Mouse (Mus musculus): ENCODE measurements around the gene Casc1. TPM values are rescaled to one million over a fixed set of nuclear protein-coding genes. Genes with fewer than 3 reads are reported as not detected.
A peak's percentile ranks its signal among the peaks of the same experiment; 100 is the strongest.

Gene Casc1
- polyA plus RNA-seq, 2 experiments = 0.09 to 0.19 TPM

- 48% methylated on average over 4 of the region's 4 CpGs for WGBS (ENCODE audit: insufficient replicate concordance)
- H3K9me3 ChIP-seq (ENCODE audit: control insufficient read depth, low read length) = no peaks in the 10 kb centered on the region
- no peaks in the 10 kb centered on the region for H3K27me3 ChIP-seq (ENCODE audit: control insufficient read depth, insufficient read depth, low read length)
- H3K4me2 ChIP-seq (ENCODE audit: low read depth) = no peak overlapping the region
- no peaks in the 10 kb centered on the region for H3K36me3 ChIP-seq (replicated peaks; ENCODE audit: control insufficient read depth, insufficient read depth, low read depth)
- no peak overlapping the region for H3K27ac ChIP-seq
- no peaks in the 10 kb centered on the region for H3K4me1 ChIP-seq (replicated peaks; ENCODE audit: control insufficient read depth in 2 of 2, insufficient read depth in 2 of 2, low read length in 1 of 2)
- H3K4me3 ChIP-seq (ENCODE audit: insufficient read depth in 1 of 2, low read depth in 2 of 2, low read length in 2 of 2) = no peak overlapping the region
- ATAC-seq (ENCODE audit: insufficient read depth) (no peak), DNase-seq (ENCODE audit: low read depth in 3 of 3, low spot score in 3 of 3) (no peak)
- TF ChIP-seq CTCF (IDR thresholded peaks at IDR 0.05; ENCODE audit: low read depth) (0 out of 2 replicates have a peak, but pooled peaks have one; percentile 5), EP300 (IDR thresholded peaks at IDR 0.05; ENCODE audit: low read depth) (no peak)
- H3K9ac ChIP-seq (replicated peaks) = no peak overlapping the region
Observed at GRCm38 (mm10) chr6:145158619-145159018, 52.2 kb downstream of the Casc1 start.

GRCm38 (mm10) chr6:145149054-145149453 is 61.8 kb downstream of the Casc1 start:
- Histone ChIP-seq H3K36me3 (replicated peaks; ENCODE audit: control insufficient read depth, insufficient read depth, low read depth) (no peaks in the 10 kb centered on the region), H3K4me2 (ENCODE audit: low read depth) (no peak overlapping the region), H3K4me1 (replicated peaks; ENCODE audit: control insufficient read depth in 2 of 2, insufficient read depth in 2 of 2, low read length in 1 of 2) (no peaks in the 10 kb centered on the region), H3K9ac (replicated peaks) (no peak overlapping the region), H3K27ac (no peak overlapping the region), H3K9me3 (ENCODE audit: control insufficient read depth, low read length) (no peaks in the 10 kb centered on the region), H3K4me3 (ENCODE audit: insufficient read depth in 1 of 2, low read depth in 2 of 2, low read length in 2 of 2) (no peak overlapping the region), H3K27me3 (ENCODE audit: control insufficient read depth, insufficient read depth, low read length) (no peaks in the 10 kb centered on the region)
- ATAC-seq (ENCODE audit: insufficient read depth) (no peak), DNase-seq (ENCODE audit: low read depth in 3 of 3, low spot score in 3 of 3) (no peak)
- TF ChIP-seq CTCF (IDR thresholded peaks at IDR 0.05; ENCODE audit: low read depth) = no peak
- no peak for TF ChIP-seq EP300 (IDR thresholded peaks at IDR 0.05; ENCODE audit: low read depth)
- WGBS (ENCODE audit: insufficient replicate concordance) = 23% methylated on average over 9 of the region's 9 CpGs

- TF ChIP-seq EP300 (IDR thresholded peaks at IDR 0.05; ENCODE audit: low read depth) = no peak
- TF ChIP-seq CTCF (IDR thresholded peaks at IDR 0.05; ENCODE audit: low read depth) = no peak
- WGBS (ENCODE audit: insufficient replicate concordance) = 79% methylated on average over 16 of the region's 16 CpGs
- no peak overlapping the region for H3K9ac ChIP-seq (replicated peaks)
- H3K27me3 ChIP-seq (ENCODE audit: control insufficient read depth, insufficient read depth, low read length) = no peaks in the 10 kb centered on the region
- H3K4me3 ChIP-seq (ENCODE audit: insufficient read depth in 1 of 2, low read depth in 2 of 2, low read length in 2 of 2) = no peak overlapping the region
- no peaks in the 10 kb centered on the region for H3K9me3 ChIP-seq (ENCODE audit: control insufficient read depth, low read length)
- ATAC-seq (ENCODE audit: insufficient read depth) = no peak
- H3K4me2 ChIP-seq (ENCODE audit: low read depth) = no peak overlapping the region
- H3K4me1 ChIP-seq (replicated peaks; ENCODE audit: control insufficient read depth in 2 of 2, insufficient read depth in 2 of 2, low read length in 1 of 2) = no peaks in the 10 kb centered on the region
- no peak overlapping the region for H3K27ac ChIP-seq
- no peaks in the 10 kb centered on the region for H3K36me3 ChIP-seq (replicated peaks; ENCODE audit: control insufficient read depth, insufficient read depth, low read depth)
- no peak for DNase-seq (ENCODE audit: low read depth in 3 of 3, low spot score in 3 of 3)
Observed at GRCm38 (mm10) chr6:145147716-145148115, 63.1 kb downstream of the Casc1 start.

GRCm38 (mm10) chr6:145145173-145145572 is 65.6 kb downstream of the Casc1 start:
- Histone ChIP-seq H3K9ac (replicated peaks) (no peak overlapping the region), H3K9me3 (ENCODE audit: control insufficient read depth, low read length) (no peaks in the 10 kb centered on the region), H3K36me3 (replicated peaks; ENCODE audit: control insufficient read depth, insufficient read depth, low read depth) (no peaks in the 10 kb centered on the region), H3K4me2 (ENCODE audit: low read depth) (no peak overlapping the region), H3K27me3 (ENCODE audit: control insufficient read depth, insufficient read depth, low read length) (no peaks in the 10 kb centered on the region), H3K27ac (no peak overlapping the region), H3K4me1 (replicated peaks; ENCODE audit: control insufficient read depth in 2 of 2, insufficient read depth in 2 of 2, low read length in 1 of 2) (peaks cover 0 to 3% of the 10 kb centered on the region in 2 experiments; a peak in 1 of 4 replicates), H3K4me3 (ENCODE audit: insufficient read depth in 1 of 2, low read depth in 2 of 2, low read length in 2 of 2) (no peak overlapping the region)
- TF ChIP-seq EP300 (IDR thresholded peaks at IDR 0.05; ENCODE audit: low read depth) (no peak), CTCF (IDR thresholded peaks at IDR 0.05; ENCODE audit: low read depth) (no peak)
- no peak for DNase-seq (ENCODE audit: low read depth in 3 of 3, low spot score in 3 of 3)
- no peak for ATAC-seq (ENCODE audit: insufficient read depth)
- 69% methylated on average over 7 of the region's 7 CpGs for WGBS (ENCODE audit: insufficient replicate concordance)

GRCm38 (mm10) chr6:145141827-145142226 is 69.0 kb downstream of the Casc1 start:
- peaks cover 0 to 6% of the 10 kb centered on the region in 2 experiments; a peak in 1 of 4 replicates for H3K4me1 ChIP-seq (replicated peaks; ENCODE audit: control insufficient read depth in 2 of 2, insufficient read depth in 2 of 2, low read length in 1 of 2)

More at GRCm38 (mm10) chr6:145141827-145142226, 69.0 kb downstream of the Casc1 start:
- no peak for DNase-seq (ENCODE audit: low read depth in 3 of 3, low spot score in 3 of 3)
- H3K4me3 ChIP-seq (ENCODE audit: insufficient read depth in 1 of 2, low read depth in 2 of 2, low read length in 2 of 2) = no peak overlapping the region
- H3K4me2 ChIP-seq (ENCODE audit: low read depth) = no peak overlapping the region
- H3K27me3 ChIP-seq (ENCODE audit: control insufficient read depth, insufficient read depth, low read length) = no peaks in the 10 kb centered on the region
- H3K9ac ChIP-seq (replicated peaks) = no peak overlapping the region
- no peaks in the 10 kb centered on the region for H3K9me3 ChIP-seq (ENCODE audit: control insufficient read depth, low read length)
- ATAC-seq (ENCODE audit: insufficient read depth) = no peak
- 78% methylated on average over 12 of the region's 12 CpGs for WGBS (ENCODE audit: insufficient replicate concordance)
- no peaks in the 10 kb centered on the region for H3K36me3 ChIP-seq (replicated peaks; ENCODE audit: control insufficient read depth, insufficient read depth, low read depth)
- TF ChIP-seq CTCF (IDR thresholded peaks at IDR 0.05; ENCODE audit: low read depth) = no peak
- no peak for TF ChIP-seq EP300 (IDR thresholded peaks at IDR 0.05; ENCODE audit: low read depth)
- no peak overlapping the region for H3K27ac ChIP-seq

Data from liver, embryonic 14.5 days (tissue).